Mouse (Mus musculus): ENCODE results near the gene Shbg. TPM values are rescaled to one million over a fixed set of nuclear protein-coding genes. Genes with fewer than 3 reads are reported as not detected.
A peak's percentile ranks its signal among the peaks of the same experiment; 100 is the strongest.
"Not testable (repeated sequence)": the region's sequence is repeated elsewhere in the genome, so short reads cannot be mapped to it uniquely, and the experiment has no call there.

Shbg gene
- polyA plus RNA-seq, 1 experiment from 2014 or later, result not detected

DNA sequence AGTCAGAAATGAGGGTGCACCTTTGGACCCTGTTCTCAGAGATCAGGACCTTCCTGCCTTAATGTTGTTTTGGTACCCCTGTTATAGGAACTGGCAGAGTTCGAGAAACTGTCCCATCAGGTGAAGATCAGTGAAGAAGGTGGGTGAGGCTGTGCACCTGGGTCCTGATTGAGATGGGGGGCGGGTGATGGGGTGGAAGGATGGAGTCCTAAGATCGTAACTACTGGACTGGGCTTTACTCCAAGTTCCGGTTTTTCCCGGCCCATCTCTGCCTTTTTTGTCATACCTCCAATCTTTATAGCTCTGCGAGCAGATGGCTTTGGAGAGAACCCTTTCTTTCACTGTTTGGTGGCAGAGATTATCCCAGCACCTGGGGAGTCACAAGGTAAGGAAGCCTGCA lies 4.7 kb upstream of the Shbg start:
- no peak for DNase-seq (ENCODE audit: low spot score)
- Histone ChIP-seq H3K27me3 (ENCODE audit: low read depth, poor library complexity, severe bottlenecking) (peaks cover 9% of the 10 kb centered on the region; the same call in 1 of the 2 replicates), H3K4me1 (peaks cover 29% of the 10 kb centered on the region), H3K27ac (replicated peaks) (peak overlapping the region; percentile 93), H3K4me3 (peak overlapping the region; percentile 59), H3K36me3 (no peaks in the 10 kb centered on the region), H3K9me3 (replicated peaks) (no peaks in the 10 kb centered on the region)
- 60% methylated on average over 6 of the region's 6 CpGs for whole genome bisulfite sequencing

GRCm38 (mm10) chr11:69621571-69622268 lies 4.0 kb upstream of the Shbg start, which contains the start of gene Sat2:
Gene Sat2 (plus strand): TSS chr11:69622024.
- Histone ChIP-seq H3K27ac (replicated peaks) (peak within 1 kb of the TSS; percentile 93), H3K9me3 (replicated peaks) (no peaks in the 10 kb centered on the region), H3K27me3 (ENCODE audit: low read depth, poor library complexity, severe bottlenecking) (peaks cover 10% of the 10 kb centered on the region; the same call in 1 of the 2 replicates), H3K4me3 (peak within 1 kb of the TSS; percentile 59), H3K4me1 (peaks cover 29% of the 10 kb centered on the region), H3K36me3 (no peaks in the 10 kb centered on the region)
- 2% methylated on average over 20 of the region's 20 CpGs for whole genome bisulfite sequencing
- peak; percentile 87 for DNase-seq (ENCODE audit: low spot score)

DNA sequence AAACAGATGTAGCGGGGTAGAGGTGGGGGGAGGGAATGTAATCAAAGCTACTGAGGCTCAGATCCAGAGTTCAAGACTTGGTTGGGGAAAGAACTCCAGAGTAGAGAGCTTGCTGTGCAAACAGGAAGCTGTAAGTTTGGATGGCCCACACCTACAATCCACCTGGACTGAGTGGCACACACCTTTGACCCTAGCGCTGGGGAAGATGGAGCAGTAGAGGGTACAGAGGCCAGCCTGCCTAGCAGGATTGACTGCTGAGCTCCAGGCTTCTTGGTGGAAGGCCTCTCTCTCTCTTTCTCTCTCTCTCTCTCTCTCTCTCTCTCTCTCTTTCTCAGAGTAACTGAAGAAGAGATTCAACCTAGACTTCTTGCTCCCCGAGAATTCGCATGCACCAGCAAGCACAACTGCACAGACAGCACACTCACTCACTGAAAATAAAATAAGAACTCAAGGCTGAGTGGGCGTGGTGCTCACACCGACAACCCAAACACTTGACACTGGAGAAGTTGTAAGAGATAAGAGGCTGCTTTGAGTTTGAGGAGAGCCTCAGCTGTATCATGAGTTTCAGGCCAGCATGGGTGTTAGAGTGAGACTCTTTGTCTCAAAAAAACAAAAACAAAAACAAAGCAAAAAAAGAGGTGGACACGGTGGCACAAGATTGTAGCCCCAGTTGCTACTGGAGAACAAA lies 2.8 kb upstream of the Shbg start:
- no peaks in the 10 kb centered on the region for H3K36me3 ChIP-seq
- H3K27ac ChIP-seq (replicated peaks), result peak overlapping the region; percentile 93; the same call in 1 of the 2 replicates
- peaks cover 29% of the 10 kb centered on the region for H3K4me1 ChIP-seq
- H3K9me3 ChIP-seq (replicated peaks), result no peaks in the 10 kb centered on the region
- 89% methylated on average over 7 of the region's 7 CpGs for WGBS
- H3K4me3 ChIP-seq, result no peak overlapping the region
- DNase-seq (ENCODE audit: low spot score), result no peak
- H3K27me3 ChIP-seq (ENCODE audit: low read depth, poor library complexity, severe bottlenecking), result peaks cover 18% of the 10 kb centered on the region

GRCm38 (mm10) chr11:69616781-69617180 lies 924 bp downstream of the Shbg start:
- H3K27me3 ChIP-seq (ENCODE audit: low read depth, poor library complexity, severe bottlenecking), result peaks cover 29% of the 10 kb centered on the region
- H3K27ac ChIP-seq (replicated peaks), result no peak overlapping the region
- no peak overlapping the region for H3K4me3 ChIP-seq
- H3K36me3 ChIP-seq, result no peaks in the 10 kb centered on the region
- WGBS, result 49% methylated on average over 10 of the region's 10 CpGs
- peaks cover 25% of the 10 kb centered on the region for H3K4me1 ChIP-seq
- DNase-seq (ENCODE audit: low spot score), result no peak
- no peaks in the 10 kb centered on the region for H3K9me3 ChIP-seq (replicated peaks)

- WGBS, result 53% methylated on average over 11 of the region's 11 CpGs
- H3K4me3 ChIP-seq, result peak overlapping the region; percentile 36
- H3K27ac ChIP-seq (replicated peaks), result peak overlapping the region; percentile 78; the same call in 1 of the 2 replicates
Measured at GRCm38 (mm10) chr11:69614257-69614588, 3.5 kb downstream of the Shbg start.

GRCm38 (mm10) chr11:69613553-69614256 lies 4.0 kb downstream of the Shbg start:
- Histone ChIP-seq H3K27ac (replicated peaks) (peak overlapping the region; percentile 78), H3K4me3 (peak overlapping the region; percentile 36), H3K4me1 (peaks cover 20% of the 10 kb centered on the region), H3K27me3 (ENCODE audit: low read depth, poor library complexity, severe bottlenecking) (peaks cover 29% of the 10 kb centered on the region), H3K36me3 (no peaks in the 10 kb centered on the region), H3K9me3 (replicated peaks) (no peaks in the 10 kb centered on the region)
- 6% methylated on average over 19 of the region's 19 CpGs for WGBS
- peak; percentile 84 for DNase-seq (ENCODE audit: low spot score)

More at GRCm38 (mm10) chr11:69614257-69614588, 3.5 kb downstream of the Shbg start:
- Histone ChIP-seq H3K27me3 (ENCODE audit: low read depth, poor library complexity, severe bottlenecking) (peaks cover 29% of the 10 kb centered on the region), H3K4me1 (peaks cover 20% of the 10 kb centered on the region)
- H3K9me3 ChIP-seq (replicated peaks); H3K36me3 ChIP-seq; DNase-seq (ENCODE audit: low spot score): not testable (repeated sequence)

GRCm38 (mm10) chr11:69610899-69611298 lies 6.8 kb downstream of the Shbg start:
- 67% methylated on average over 4 of the region's 4 CpGs for WGBS
- H3K27me3 ChIP-seq (ENCODE audit: low read depth, poor library complexity, severe bottlenecking), result peaks cover 19% of the 10 kb centered on the region
- DNase-seq (ENCODE audit: low spot score), result no peak

GRCm38 (mm10) chr11:69609416-69609815 lies 8.3 kb downstream of the Shbg start:
- Histone ChIP-seq H3K4me3 (no peak overlapping the region), H3K9me3 (replicated peaks) (no peaks in the 10 kb centered on the region), H3K4me1 (peaks cover 29% of the 10 kb centered on the region), H3K27ac (replicated peaks) (no peak overlapping the region), H3K36me3 (no peaks in the 10 kb centered on the region), H3K27me3 (ENCODE audit: low read depth, poor library complexity, severe bottlenecking) (peaks cover 16% of the 10 kb centered on the region)
- WGBS, result 65% methylated on average over 7 of the region's 7 CpGs
- DNase-seq (ENCODE audit: low spot score), result no peak

More at GRCm38 (mm10) chr11:69610899-69611298, 6.8 kb downstream of the Shbg start:
- no peaks in the 10 kb centered on the region for H3K36me3 ChIP-seq
- no peak overlapping the region for H3K4me3 ChIP-seq
- H3K27ac ChIP-seq (replicated peaks), result no peak overlapping the region
- H3K9me3 ChIP-seq (replicated peaks), result no peaks in the 10 kb centered on the region
- H3K4me1 ChIP-seq, result peaks cover 17% of the 10 kb centered on the region

- no peak for DNase-seq (ENCODE audit: low spot score)
- Histone ChIP-seq H3K27me3 (ENCODE audit: low read depth, poor library complexity, severe bottlenecking) (peaks cover 23% of the 10 kb centered on the region), H3K4me1 (peaks cover 25% of the 10 kb centered on the region), H3K27ac (replicated peaks) (no peak overlapping the region), H3K36me3 (no peaks in the 10 kb centered on the region), H3K9me3 (replicated peaks) (no peaks in the 10 kb centered on the region), H3K4me3 (no peak overlapping the region)
- WGBS, result 94% methylated on average over 3 of the region's 3 CpGs
Measured at GRCm38 (mm10) chr11:69608525-69608924, 9.2 kb downstream of the Shbg start.

GRCm38 (mm10) chr11:69606832-69607231 lies 10.9 kb downstream of the Shbg start:
- H3K27ac ChIP-seq (replicated peaks), result no peak overlapping the region
- WGBS, result 84% methylated on average over 2 of the region's 2 CpGs

GRCm38 (mm10) chr11:69606491-69606795 lies 11.3 kb downstream of the Shbg start:
- no peak for DNase-seq (ENCODE audit: low spot score)
- H3K27ac ChIP-seq (replicated peaks), result peak overlapping the region; percentile 83
- peaks cover 21% of the 10 kb centered on the region for H3K4me1 ChIP-seq

More at GRCm38 (mm10) chr11:69606832-69607231, 10.9 kb downstream of the Shbg start:
- no peaks in the 10 kb centered on the region for H3K9me3 ChIP-seq (replicated peaks)
- 0 out of 2 replicates have a peak overlapping the region, but pooled peaks have one; percentile 71 for H3K4me3 ChIP-seq
- no peak for DNase-seq (ENCODE audit: low spot score)
- no peaks in the 10 kb centered on the region for H3K36me3 ChIP-seq
- H3K27me3 ChIP-seq (ENCODE audit: low read depth, poor library complexity, severe bottlenecking), result peaks cover 38% of the 10 kb centered on the region
- peaks cover 21% of the 10 kb centered on the region for H3K4me1 ChIP-seq

DNA sequence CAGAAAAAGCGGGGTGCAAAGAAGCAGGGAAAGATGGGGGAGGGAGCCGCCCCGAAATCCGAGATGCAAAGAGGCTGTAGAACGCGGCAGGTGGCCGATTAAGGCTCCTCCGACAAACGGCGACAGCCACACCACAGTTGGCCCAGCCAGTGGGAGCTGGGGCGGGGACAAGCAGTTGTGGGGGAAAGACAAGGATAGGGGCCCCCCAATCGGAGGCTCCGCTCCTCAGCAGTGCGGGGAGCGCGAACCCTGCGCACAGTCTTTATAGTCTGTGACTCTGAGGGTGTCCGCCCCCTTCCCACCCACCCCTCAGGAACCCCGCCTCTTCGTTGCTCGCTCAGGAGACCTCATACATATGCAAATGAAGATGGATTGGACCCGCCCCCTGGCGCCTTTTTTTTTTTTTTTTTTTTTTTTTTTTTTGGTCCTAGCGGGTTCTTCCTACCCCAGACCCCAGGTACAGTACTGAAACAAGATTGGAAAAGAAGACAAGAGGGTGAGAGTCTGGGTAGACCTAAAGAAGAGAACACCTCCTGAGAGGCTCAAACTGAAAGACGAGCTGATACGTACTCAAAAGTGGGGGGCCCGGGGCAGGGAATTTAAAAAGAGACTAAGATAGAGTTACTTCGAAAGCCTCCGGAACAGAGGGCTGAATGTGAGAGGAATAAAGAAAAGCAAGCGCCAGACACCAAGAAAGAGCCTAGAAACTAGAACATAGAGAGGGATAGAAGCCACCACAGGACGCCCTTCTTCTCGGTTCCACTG lies 11.8 kb downstream of the Shbg start, which contains the start of gene Atp1b2:
Gene Atp1b2 (minus strand): TSS at position 217 of the 765 bp plus-strand sequence.
- H3K4me1 ChIP-seq, result peaks cover 24% of the 10 kb centered on the region
- WGBS, result 4% methylated on average over 32 of the region's 32 CpGs
- H3K27ac ChIP-seq (replicated peaks), result peak within 1 kb of the TSS; percentile 83
- H3K36me3 ChIP-seq, result 0 out of 2 replicates have a peak, but pooled peaks cover 3% of the 10 kb centered on the region
- no peaks in the 10 kb centered on the region for H3K9me3 ChIP-seq (replicated peaks)
- H3K27me3 ChIP-seq (ENCODE audit: low read depth, poor library complexity, severe bottlenecking), result peaks cover 38% of the 10 kb centered on the region
- peak; percentile 78 for DNase-seq (ENCODE audit: low spot score)
- peak within 1 kb of the TSS; percentile 71 for H3K4me3 ChIP-seq

More at GRCm38 (mm10) chr11:69606491-69606795, 11.3 kb downstream of the Shbg start:
- H3K36me3 ChIP-seq, result no peaks in the 10 kb centered on the region
- H3K27me3 ChIP-seq (ENCODE audit: low read depth, poor library complexity, severe bottlenecking), result peaks cover 38% of the 10 kb centered on the region
- H3K4me3 ChIP-seq, result peak overlapping the region; percentile 71
- WGBS, result 67% methylated on average over 2 of the region's 2 CpGs
- no peaks in the 10 kb centered on the region for H3K9me3 ChIP-seq (replicated peaks)
